Mouse (Mus musculus) CD4-positive, CD25-positive, alpha-beta regulatory T cell, adult 9 weeks (primary cell): ENCODE data around the gene Vwa1. TPM values are rescaled to one million over a fixed set of nuclear protein-coding genes. Genes with fewer than 3 reads are reported as not detected.

ENCODE experiments used
- polyA plus RNA-seq: library from polyadenylated mRNA; unstranded; fragments of 100-300 nt; shearing (Covaris generic); gene quantifications from one replicate; pipeline ENCODE4 v1.2.1, GENCODE M21; 2017

The Vwa1 gene
- 0.10 TPM for polyA plus RNA-seq

DNA sequence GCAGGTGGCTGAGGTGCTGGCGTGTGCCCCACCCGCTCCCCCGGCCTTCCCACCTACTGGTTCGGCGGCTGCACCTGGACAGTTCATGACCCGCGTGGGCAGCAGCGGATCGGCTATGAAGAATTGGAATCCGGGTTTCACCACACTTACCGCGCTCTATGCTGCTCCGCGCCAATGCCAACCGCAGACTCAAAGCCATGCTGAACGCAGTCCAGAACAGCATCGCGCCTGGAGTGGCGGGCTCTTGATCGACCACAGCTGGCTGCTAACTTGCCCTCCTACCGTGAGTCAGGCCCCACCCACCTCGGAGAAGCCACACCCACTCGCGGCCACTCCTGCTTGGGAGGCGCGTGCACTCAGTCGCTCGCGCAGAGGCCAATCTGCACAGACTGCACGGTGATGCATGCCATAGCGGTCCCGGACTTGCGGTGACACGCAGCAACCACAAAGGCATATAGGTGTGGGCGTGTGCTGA, at the start of gene Vwa1:
Gene Vwa1, minus strand, starts transcription at position 419 of the 475 bp plus-strand sequence.

GRCm38 (mm10) chr4:155811929-155812664, 37.6 kb upstream of the Vwa1 start, which contains the start of gene Ccnl2:
Gene Ccnl2 (plus strand): TSS chr4:155812489.

GRCm38 (mm10) chr4:155802741-155803339, 28.3 kb upstream of the Vwa1 start, which contains the start of gene Mrpl20:
Gene Mrpl20 (plus strand): TSS chr4:155802878.

DNA sequence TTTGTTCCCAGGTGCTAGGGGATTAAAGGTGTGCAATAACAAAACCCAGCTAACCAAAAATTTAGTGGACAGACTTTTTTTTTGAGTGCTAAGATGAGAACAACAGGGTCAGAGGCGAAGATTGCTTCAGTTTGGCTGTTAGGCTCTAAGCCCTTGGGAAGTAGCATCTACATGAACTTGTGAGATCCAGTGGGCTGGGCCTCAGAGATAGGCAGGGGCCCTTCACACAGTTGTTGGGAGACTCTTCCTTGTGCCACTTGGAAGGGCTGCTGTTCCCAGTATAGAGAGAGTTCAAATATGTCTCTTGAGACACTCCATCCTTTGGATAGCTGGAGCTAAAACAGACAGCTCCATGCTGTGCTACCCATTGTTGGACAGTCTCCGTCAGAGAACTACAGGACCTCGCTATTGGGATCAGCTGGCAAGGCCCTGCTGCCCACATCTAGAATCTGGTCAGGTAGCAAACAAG, 15.6 kb upstream of the Vwa1 start, which contains the start of gene Ankrd65:
Gene Ankrd65, plus strand, starts transcription at position 419 of the 469 bp plus-strand sequence.

DNA sequence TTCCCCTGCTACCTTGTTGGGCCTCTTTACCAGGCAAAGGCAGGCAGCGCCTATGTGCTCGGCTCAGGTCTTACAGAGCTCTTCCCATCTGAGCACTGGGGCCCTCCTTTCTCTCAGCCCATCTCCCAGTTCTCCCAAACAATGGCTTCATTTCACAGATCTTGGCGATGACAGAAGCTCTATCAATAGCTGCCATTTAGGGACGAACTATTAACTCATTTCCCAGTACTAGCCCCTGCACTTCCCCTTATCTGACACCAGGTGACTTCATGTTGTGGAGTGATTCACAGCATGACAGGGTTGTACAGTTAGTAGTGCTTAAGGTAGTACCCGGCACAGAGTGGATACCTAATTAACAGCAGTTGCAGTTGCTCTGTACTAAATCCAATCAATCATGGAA, 11.3 kb upstream of the Vwa1 start, which contains the start of gene Tmem88b:
Gene Tmem88b, minus strand, starts transcription at position 56 of the 400 bp plus-strand sequence.

DNA sequence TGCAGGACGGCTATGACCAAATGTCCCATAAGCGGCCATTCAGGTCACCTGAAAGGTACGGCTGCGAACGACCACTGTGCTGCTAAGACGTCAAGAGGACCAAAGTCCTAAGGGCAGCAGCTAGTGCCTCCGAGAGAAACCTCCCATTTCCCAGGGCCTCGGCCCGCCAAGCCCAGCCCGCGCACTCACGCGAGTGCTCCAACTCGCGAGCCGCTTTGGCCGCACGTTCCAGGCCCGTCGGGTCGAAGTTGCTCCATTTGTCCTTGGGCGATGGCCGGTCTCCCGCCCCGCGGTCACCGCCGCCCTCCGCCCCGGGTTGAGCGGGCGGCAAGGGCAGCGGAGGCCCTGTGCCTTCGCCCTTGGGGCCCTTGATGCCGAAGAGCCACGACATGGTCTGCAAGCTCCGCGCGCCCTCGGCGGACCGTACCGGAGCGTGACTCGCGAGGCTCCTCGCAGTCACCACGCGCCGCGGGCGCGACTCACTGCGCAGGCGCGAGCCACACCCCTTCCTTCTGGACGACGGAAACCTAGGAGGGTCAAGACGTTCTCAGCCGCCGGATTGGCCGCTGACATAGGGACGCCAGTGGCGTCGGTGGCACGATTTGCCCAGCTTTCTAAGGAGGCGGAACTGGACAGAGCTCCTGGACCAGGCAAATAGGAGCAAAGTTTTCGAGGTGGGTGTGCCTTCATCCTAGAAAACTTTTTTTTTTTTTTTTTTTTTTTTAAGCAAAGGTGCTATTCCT, 13.7 kb downstream of the Vwa1 start, which contains the start of gene Atad3a:
Gene Atad3a, minus strand, starts transcription at position 481 of the 743 bp plus-strand sequence.

DNA sequence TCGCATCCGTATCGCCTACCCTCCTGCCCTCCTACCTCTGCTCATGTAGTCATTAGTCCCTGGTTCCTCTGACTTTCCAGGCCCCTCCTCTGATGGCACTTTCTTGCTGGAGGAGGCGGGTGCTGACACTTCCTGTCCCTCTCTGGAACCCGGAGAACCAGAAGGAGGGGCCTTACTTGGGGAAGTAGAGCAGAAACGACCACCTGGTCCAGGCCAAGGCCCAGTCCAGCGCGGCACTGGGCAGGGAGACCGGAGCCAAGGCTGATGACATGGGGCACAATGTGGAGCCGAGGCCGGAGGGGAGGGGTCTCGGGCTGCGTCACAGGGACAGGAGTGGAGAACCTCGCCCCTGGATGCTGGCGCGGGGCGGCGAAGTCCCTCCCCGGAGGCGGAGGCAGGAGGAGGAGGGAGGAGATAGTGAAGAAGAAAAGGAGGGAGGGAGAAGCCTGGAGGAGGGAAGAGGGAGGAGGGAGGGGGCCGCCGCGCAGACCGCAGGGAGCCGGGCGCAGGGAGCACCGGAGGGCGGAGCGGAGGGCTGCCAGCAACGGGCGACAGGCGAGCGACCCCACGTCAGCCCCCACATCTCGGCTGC, 40.1 kb downstream of the Vwa1 start, which contains the start of gene Tmem240:
Gene Tmem240, plus strand, starts transcription at position 451 of the 592 bp plus-strand sequence.

Other genes starting within 250 kb of the Vwa1 start
- 103 TPM for gene Nadk, start 212.3 kb downstream of the Vwa1 start, polyA plus RNA-seq
- gene Slc35e2, start 173.3 kb downstream of the Vwa1 start, polyA plus RNA-seq: 11.9 TPM
- gene Cdk11b, start 149.8 kb downstream of the Vwa1 start, polyA plus RNA-seq: 160 TPM
- not detected for gene Gm10563, start 129.3 kb downstream of the Vwa1 start, polyA plus RNA-seq
- 0.19 TPM for gene Mmp23, start 121.3 kb downstream of the Vwa1 start, polyA plus RNA-seq
- gene Mib2, start 105.5 kb downstream of the Vwa1 start, polyA plus RNA-seq: 30.9 TPM
- 0.72 TPM for gene Fndc10, start 80.4 kb downstream of the Vwa1 start, polyA plus RNA-seq
- 160 TPM for gene Ssu72, start 69.9 kb downstream of the Vwa1 start, polyA plus RNA-seq
- gene Tmem240, start 39.9 kb downstream of the Vwa1 start, polyA plus RNA-seq: 0.15 TPM
- 28.3 TPM for gene Atad3a, start 13.6 kb downstream of the Vwa1 start, polyA plus RNA-seq
- gene Tmem88b, start 11.2 kb upstream of the Vwa1 start, polyA plus RNA-seq: not detected
- not detected for gene Ankrd65, start 15.7 kb upstream of the Vwa1 start, polyA plus RNA-seq
- gene Mrpl20, start 28.2 kb upstream of the Vwa1 start, polyA plus RNA-seq: 151 TPM
- gene Ccnl2, start 37.8 kb upstream of the Vwa1 start, polyA plus RNA-seq: 114 TPM
- gene Aurkaip1, start 56.6 kb upstream of the Vwa1 start, polyA plus RNA-seq: 211 TPM
- gene Mxra8, start 65.0 kb upstream of the Vwa1 start, polyA plus RNA-seq: 4.8 TPM
- gene Dvl1, start 72.7 kb upstream of the Vwa1 start, polyA plus RNA-seq: 3.0 TPM
- gene Tas1r3, start 88.7 kb upstream of the Vwa1 start, polyA plus RNA-seq: 0.99 TPM
- gene Cptp, start 94.7 kb upstream of the Vwa1 start, polyA plus RNA-seq: 23.9 TPM
- 75.8 TPM for gene Ints11, start 94.8 kb upstream of the Vwa1 start, polyA plus RNA-seq
- gene Pusl1, start 117.1 kb upstream of the Vwa1 start, polyA plus RNA-seq: 35.9 TPM
- 5.7 TPM for gene Acap3, start 117.1 kb upstream of the Vwa1 start, polyA plus RNA-seq
- gene Ube2j2, start 169.1 kb upstream of the Vwa1 start, polyA plus RNA-seq: 12.6 TPM
- gene C1qtnf12, start 187.6 kb upstream of the Vwa1 start, polyA plus RNA-seq: 11.2 TPM
- gene B3galt6, start 218.0 kb upstream of the Vwa1 start, polyA plus RNA-seq: 0.98 TPM
- 590 TPM for gene Sdf4, start 218.2 kb upstream of the Vwa1 start, polyA plus RNA-seq
- 948 TPM for gene Tnfrsf4, start 239.1 kb upstream of the Vwa1 start, polyA plus RNA-seq